Mouse (Mus musculus) adrenal gland, adult 18-20 months (tissue): ENCODE results near the gene Pik3c2b. TPM values are rescaled to one million over a fixed set of nuclear protein-coding genes. Genes with fewer than 3 reads are reported as not detected.
"Not testable (repeated sequence)": the region's sequence is repeated elsewhere in the genome, so short reads cannot be mapped to it uniquely, and the experiment has no call there.

Experiments used
- DNase-seq, 2 experiments: peaks; one replicate each; pipeline ENCODE4 v3.0.0; 2021 to 2022; ENCODE audit warnings: low spot score in 2 of 2
- total RNA-seq, 2 experiments: library from RNA; stranded (reverse); gene quantifications; 1 replicate in 1 of 2; 2 replicates in 1 of 2; pipeline ENCODE4 v1.2.3; 2021

The Pik3c2b gene
- total RNA-seq, 2 experiments from 2014 or later: 4.6 to 5.6 TPM

DNA sequence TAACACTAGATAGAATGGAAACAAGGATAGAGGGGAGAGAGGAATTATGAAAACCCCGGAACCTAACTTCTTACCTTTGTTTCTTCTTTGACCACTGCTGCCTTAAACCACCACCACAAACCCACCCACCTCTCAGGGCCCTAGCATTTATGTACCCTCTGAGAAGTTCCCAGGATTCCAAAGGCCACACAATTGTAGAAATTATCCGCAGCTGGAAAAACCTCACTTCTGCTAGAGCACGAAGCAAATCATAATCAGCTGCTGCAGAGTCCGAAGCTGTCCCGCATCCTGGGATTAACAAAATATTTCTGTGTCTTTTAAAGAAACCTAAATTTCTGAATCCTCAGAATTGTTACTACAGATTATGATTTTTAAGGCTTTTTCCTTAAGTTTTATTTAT, 15.0 kb upstream of the Pik3c2b start, which contains the start of gene Mdm4:
TSS of gene Mdm4 (minus strand) at position 101 of the 400 bp plus-strand sequence.
- DNase-seq: no peak

GRCm38 (mm10) chr1:133032981-133033315, 12.5 kb upstream of the Pik3c2b start:
- DNase-seq: no peak

DNA sequence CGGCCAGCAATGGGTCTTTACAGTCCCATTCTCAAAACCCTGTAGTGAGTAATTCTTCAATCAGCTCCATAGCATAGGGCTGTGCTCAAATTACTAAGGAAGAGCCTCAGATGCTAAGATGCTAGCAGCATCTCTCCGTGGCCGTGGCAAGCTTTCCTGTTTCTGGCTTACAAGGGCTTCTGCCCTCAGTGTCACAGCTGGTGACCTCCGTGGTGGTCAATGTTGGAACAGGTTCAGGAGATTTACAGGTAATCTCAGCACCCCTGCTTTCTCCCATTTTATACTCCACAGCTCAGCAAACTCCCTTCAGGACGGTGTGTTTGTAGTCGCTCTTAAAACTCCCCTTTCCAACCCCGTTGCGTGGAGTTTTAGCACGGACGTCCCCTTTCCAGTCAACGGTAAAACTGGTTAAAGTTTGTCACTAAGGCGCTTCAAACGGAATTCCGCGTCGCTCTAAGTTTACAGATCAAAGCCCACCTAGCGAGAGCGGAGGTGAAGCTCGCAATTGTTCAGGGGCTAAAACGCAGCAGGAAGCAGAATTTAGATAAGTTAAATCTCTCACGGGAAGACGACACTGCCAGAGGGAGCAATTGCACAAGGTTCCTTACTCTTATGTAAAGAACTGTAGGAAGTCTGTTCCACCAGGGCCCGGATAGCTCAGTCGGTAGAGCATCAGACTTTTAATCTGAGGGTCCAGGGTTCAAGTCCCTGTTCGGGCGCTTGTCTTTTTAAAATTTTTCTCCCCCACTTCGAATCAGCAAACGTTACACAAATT, 12.0 kb upstream of the Pik3c2b start:
- peak; percentile 56 to 72 for DNase-seq

GRCm38 (mm10) chr1:133034091-133034460, 11.4 kb upstream of the Pik3c2b start:
- peak; percentile 52 to 56 for DNase-seq

DNA sequence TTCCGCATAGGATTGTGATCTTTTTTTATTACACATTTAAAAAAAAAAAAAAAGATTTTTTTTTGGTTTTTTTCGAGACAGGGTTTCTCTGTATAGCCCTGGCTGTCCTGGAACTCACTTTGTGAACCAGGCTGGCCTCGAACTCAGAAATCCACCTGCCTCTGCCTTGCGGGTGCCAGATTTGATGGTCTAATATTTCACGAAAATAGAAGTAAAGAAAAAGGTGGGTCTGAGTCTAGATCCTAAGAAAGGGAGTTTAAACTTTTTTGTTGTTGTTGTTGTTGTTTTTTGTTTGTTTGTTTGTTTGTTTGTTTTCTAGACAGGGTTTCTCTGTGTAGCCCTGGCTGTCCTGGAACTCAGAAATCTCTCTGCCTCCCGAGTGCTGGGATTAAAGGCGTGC, 10.8 kb upstream of the Pik3c2b start:
- not testable (repeated sequence) for DNase-seq

DNA sequence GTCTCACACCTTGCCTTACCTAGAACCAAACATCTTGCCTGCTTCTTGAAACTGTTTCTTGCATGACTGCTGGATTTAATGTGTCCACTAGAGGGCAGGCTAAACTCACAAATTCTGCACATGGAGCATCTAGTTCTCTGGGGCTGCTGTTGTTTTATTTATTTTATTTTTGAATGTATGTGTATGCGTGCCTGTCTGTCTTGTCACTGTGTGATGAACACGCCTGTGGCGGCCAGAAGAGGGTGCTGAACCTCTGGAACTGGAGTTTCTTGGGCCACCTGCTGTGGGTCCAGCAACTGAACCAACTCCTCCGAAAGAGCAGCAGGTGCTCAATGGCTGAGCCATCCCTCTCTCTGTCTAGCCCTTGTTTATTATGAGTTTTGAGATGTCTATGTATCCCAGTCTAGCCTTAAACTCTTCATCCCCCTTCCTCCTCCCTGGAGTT, 5.9 kb upstream of the Pik3c2b start:
- peak in 1 of 2 experiments; percentile 49 for DNase-seq

DNA sequence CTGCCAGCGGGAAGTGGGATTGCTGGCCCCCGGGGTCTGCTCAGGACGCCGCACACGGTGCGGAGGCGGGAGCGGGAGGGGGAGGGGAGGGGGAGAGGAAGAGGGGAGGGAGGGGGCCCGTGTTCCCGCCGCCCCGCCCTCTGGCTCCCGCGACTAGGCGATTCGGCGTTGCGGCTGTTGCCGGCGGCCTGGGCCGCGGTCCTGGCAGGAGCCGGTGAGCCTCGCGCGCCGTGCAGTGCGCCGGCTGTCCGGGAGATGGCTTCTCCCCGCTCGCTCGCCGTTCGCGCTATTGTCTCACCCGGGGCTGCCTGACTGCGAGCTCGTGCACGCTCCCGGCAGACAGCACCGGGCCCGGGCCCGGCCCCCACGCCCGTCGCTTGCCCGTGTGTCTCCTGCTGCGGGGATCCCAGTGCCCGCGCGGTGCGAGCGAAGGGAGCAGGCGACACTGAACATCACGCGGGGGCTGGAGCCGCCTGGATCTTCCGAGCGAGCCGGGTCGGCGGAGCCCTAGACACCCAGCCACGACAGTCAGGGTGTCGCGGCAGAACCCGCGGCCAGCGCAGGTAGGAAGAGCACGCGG, 484 bp downstream of the Pik3c2b start:
- peak; percentile 75 to 80 for DNase-seq

DNA sequence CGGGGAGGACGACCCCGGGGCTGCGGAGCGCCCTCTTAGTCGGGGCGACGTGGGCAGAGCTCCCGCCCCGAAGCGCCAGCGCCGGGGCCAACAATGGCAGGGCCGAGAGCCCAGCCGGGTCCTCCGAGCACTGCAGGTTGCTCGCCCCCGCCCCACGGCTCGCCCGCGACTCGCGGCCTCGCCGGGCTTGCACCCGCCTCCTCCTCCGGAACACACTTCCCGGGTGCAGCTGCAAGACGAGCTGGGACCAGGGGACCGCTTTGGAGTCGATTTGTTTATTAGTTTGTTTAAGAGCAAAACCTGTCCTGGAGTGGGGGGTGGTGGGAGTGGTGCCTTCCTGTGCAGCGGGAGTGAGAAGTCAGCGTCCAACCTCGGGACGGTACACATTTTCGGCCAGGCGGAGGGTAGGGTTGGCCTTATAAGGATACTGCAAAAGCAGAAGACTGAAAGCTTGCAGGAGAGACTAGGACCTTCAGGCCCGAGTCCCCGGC, 1.0 kb downstream of the Pik3c2b start:
- DNase-seq: peak in 1 of 2 experiments; percentile 43

DNA sequence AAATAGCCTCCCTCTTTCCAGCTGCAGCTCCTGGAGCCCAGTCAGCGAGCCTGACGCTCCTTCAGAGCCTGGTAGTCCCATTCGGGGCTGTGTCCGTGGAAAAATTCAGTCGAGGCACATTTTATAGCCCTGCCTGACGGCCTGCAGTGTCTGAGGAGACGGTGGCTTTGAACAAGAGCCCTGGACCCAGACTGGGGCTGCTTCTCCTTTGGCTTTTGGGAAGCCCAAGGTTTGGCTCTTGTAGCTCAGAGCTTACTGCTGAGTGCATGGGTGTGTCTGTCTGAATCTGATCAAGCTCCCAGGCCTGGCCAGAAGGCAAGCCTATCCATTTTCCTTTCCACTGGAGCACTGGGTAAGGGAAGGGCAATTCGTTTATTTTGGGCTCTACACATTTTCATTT, 2.1 kb downstream of the Pik3c2b start:
- DNase-seq: no peak

DNA sequence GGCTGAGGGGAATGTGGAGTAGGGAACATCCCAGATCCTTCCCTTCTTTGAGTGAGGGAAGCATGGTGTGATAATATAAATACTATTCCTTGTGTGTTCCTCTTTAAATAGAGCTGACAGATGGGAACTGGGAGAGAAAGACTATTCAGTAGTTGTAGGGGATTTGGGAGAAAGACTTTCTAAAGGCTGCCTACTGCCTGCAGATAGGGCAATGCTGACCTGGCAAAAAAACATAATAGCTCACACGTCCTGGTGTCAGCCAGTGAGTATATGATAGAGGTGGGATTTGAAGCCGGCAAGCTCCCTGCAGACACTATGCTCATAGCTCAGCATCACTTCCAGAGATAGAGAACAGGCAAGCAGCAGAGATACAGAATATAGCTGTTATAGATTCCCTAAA, 3.2 kb downstream of the Pik3c2b start:
- no peak for DNase-seq

GRCm38 (mm10) chr1:133050001-133050431, 4.5 kb downstream of the Pik3c2b start:
- DNase-seq: no peak

GRCm38 (mm10) chr1:133051829-133052228, 6.4 kb downstream of the Pik3c2b start:
- no peak for DNase-seq

DNA sequence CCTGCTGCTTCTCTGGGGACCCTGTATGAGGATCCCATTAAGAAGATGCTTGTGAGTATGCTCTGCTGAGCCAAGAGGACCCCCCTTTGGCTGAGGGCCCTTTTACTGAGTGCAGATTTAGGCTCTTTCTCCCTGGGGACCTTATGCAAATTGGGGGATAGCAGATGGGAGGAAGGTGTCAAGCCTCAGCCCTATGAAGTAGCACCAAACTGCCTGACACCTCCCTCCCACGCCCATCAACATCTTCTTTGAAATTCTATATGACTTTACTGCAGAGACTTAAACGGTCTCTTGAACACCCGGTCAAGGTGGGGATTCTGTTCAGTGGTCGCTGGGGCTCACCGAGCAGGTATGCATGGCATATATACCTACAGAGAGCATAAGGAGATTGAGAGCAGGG, 7.6 kb downstream of the Pik3c2b start:
- no peak for DNase-seq

GRCm38 (mm10) chr1:133054326-133054725, 8.9 kb downstream of the Pik3c2b start:
- no peak for DNase-seq

DNA sequence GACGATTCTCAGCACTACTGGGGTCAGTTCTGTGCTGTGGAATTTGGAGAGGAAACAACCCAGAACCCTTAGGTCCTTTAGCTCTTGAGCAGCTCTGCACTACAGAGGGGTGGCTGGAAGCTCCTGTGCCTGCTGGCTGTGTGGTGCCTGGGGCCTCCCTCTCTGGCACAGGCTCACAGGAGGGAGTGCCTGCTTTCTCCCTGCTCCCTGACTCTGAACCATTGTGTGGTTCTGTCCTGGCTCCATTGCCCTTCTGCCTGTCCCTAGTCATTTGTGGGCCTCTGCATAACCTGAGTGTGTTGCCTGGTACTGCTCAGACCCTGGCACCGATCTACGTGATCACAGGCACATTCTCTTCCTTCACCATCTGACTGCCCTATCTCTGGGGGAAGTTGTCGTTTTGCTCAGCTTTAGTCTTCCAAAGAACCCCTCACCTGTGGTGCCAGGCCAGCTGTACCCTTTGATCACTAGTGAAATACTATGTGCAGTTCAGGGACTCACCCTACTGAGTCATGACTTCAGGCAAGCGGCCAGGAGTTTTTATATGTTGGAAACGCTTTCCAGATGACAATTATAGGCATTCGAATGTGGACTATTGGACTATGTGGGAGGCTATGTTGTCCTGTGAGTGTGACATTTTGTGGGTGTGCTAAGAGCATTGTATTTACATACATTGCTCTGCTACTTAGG, 12.0 kb downstream of the Pik3c2b start:
- peak in 1 of 2 experiments; percentile 55 for DNase-seq

GRCm38 (mm10) chr1:133059592-133059991, 14.1 kb downstream of the Pik3c2b start:
- DNase-seq: no peak

DNA sequence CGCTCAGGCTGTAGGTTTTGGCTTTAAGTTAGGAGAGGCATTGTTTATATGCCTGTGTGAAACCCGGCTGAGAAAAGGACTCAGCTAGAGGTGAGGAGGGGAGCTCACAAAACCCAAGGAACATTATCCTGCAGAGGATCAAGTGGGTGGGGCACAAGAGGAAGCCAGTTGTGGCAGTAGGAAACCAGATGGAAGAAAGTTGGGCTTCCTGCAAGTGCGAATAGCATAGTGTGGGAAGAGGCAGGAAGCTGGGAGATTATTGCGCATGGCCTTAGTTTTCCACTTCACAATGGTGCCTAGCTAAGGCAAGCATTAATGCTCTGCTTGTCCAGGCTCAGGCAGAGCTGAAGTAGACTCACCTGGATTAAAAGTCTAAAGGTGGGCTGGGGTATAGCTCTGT, 15.2 kb downstream of the Pik3c2b start:
- DNase-seq: no peak

DNA sequence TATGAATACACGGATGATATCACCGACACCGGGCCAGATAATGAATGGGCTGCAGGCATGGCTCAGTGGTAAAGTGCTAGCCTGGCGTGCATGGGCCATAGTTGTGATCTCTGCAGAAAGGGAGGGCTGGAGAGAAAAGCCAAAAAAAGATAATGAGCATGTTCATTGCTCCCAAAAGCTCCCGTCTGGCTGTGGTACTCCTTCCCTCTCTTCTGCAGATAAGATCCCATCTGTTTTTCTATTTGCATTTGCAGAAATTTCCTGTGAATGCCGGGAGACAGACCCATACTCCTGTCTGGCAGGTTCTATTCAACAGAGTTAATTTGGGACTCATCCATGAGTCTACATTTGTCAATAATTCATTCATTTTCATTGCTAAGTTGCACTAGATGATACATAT, 17.7 kb downstream of the Pik3c2b start:
- DNase-seq: no peak

- DNase-seq: no peak
These were observed 22.8 kb downstream of the Pik3c2b start for GRCm38 (mm10) chr1:133068268-133068667.

- no peak for DNase-seq
These were observed 23.3 kb downstream of the Pik3c2b start for GRCm38 (mm10) chr1:133068669-133069274.

- DNase-seq: no peak
These were observed 24.0 kb downstream of the Pik3c2b start for GRCm38 (mm10) chr1:133069275-133070120.
